Mouse (Mus musculus) inflammation-experienced regulatory T-cells (primary cell): ENCODE results near the gene Ebi3. TPM values are rescaled to one million over a fixed set of nuclear protein-coding genes. Genes with fewer than 3 reads are reported as not detected.

Source experiments
- polyA plus RNA-seq, 2 experiments: library from polyadenylated mRNA; unstranded; fragments of 100-300 nt; shearing (Covaris generic); gene quantifications; one replicate each; pipeline ENCODE4 v1.2.1; 2017

The Ebi3 gene
- polyA plus RNA-seq = 10 to 100 TPM; 26.7 to 76.0 TPM

DNA sequence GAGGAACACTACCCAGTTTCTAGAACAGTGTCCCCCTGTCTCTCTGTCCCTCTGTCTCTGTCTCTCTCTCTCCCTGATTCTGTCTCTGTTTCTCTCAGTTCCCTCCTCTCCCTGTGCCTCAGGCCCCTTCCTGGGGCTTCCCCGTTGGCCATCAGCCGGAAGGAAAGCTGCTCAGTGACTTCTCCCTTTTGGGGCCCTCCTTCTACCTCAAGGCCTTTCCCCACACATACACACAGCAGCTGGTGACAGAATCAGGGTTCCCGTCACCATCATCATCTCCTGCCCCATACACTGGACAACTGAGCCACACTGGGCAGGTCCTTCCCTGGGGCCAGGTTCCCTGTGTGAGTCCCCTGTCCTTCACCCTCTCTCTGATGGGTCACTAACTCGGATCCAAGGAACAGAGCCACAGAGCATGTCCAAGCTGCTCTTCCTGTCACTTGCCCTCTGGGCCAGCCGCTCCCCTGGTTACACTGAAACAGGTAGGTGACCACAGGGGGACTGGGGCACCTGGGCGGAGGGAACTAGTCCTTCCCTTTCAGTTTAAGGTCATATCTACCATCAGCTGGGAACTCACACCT, at the start of gene Ebi3:
Ebi3 (plus strand) TSS at position 194 of the 581 bp plus-strand sequence.

DNA sequence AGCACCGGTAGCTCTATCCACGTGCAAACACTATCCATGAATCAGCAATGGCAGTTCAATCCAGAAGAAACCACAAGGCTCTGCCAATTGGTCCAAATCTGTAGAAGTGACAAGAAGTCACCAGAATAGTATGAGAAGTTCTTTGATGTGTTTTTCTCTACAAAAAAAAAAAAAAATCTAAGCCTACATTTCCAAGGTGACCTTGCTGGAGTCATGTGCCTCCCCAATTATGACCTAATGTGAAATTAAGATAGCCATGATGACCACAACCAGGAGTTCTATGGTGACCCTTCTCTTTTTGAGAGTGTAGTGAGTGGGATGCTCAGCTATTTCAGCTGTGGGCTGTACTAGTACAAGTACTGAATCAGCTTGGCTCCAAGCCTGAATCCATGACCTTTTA, 3.0 kb upstream of the Ebi3 start, which contains the start of gene Zfp119b:
Zfp119b (minus strand) TSS at position 101 of the 400 bp plus-strand sequence.

DNA sequence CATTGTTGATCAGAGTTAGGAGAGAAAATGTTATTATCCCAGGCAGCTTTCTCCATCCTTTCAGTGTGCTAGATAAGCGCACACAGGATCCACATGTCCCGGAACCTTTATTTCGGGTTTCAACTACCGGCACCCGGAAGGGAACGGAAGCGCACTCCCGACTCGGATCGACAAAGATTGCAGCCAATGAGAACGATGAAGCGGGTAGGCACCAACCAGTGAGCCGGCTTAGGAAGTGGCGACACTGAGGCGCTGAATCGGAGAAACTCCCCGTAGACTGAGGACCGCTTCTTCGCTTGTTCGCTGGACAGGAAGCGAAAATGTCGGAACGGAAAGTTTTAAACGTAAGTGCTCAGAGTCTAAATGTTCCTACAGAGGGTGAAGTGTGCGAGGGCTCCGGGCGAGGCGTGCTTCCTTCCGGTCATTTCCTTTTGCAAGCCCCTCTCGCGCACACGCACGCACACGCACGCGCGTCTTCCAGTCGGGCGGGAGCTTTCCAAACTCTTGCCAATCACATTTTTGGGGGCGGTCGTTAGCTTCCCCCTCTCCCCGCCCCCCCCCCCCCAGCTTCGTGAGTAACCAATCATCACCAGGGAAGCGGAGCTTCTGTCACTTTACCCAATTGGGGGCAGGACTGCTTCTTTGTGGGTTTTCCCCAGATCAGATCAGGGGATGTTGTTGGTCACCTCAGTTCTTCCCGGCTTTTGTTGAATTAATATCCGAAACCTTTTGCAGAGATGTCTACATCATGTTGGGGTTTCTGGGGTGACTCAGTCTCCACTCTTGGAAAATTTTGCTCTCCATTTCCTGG, 6.7 kb downstream of the Ebi3 start, which contains the start of gene Yju2:
Yju2 (plus strand) TSS at position 182 of the 811 bp plus-strand sequence.

DNA sequence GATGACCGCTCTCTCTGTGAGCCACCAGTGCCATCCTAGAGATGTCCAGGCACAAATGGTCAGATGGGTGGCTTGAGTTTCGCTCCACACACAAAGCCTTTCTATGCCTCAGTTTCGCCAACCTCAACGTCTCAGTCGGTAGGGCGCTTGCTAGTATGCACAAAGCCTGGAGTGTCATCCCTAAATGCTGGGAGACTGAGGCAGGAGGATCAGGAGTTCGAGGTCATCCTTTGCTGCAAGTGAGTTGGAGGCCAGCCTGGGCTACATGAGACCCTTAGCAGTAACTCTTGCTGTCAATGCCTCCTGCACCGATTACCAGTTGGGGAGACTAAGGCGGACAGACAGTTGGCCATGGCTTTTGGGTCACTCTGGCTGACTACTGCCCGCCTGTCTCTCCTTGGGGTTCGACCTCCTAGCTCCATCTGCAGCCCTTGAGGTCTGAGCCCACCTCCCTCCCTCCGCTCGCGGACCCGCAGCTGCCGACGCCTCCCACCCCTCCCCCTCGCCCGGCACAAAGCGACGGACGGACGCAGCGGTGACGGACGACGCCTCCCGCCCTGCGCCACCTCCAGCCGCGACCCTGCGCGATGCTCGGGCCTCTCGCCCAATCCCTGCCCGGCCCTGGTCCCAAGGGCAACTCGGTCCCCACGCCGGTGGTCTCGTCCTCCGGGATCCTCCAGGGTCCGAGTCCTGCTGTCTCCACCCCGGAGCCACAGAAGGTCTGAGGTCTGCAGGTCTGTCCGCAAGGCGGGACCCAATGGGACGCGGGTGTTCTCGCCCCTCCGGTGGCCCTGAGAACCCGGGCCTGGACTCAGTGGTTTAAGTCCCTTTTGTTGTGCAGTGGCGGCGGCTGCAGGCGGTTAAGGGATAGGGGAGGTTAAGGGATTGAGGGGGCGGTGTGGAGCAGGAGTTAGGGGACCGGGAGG, 17.8 kb downstream of the Ebi3 start, which contains the start of gene Shd:
Shd (plus strand) TSS at position 502 of the 926 bp plus-strand sequence.

DNA sequence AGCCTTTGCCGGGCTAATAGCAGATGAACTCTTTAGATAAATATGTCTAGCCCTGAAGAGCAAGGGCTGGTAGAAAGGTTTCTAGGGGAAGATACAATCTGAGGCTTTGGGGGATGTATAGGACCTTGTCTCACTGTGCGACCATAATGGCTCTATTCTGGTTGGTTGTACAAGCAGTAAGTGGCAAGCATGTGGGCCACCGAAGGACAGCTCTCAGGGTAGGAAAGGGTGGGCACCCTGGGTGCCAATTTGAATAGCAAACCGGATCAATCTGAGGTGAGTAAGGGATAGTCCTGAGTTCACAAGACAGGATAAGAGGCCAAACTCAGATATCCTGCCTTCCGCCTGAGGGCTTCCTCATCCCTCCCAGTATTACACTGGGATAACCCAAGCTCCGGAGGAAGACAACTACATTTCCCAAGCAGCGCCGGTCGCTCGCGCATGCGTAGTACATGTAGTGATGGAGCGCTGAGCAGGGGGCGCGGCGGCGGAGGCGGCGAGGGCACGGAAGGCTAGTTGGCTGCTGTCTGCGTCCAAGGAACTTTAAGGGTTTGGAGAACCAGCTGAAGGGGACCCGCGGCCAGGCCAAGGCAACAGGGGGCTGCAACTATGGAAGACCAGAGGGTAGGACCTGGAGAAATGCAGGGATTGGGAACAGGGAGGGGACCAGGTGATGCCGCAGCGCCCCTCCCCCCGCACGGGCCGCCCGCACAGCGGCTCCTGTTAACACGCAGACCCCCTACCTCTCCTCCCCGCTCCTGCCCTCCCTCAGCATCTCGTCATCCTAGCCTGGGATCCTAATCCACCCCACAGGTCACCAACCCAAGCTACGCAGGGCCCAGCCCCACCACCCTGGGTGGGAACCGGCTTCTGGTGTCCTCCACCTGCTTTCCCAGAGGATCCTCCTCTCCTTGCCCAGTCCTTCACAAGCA, 33.9 kb downstream of the Ebi3 start, which contains the start of gene Fsd1:
Fsd1 (plus strand) TSS at position 480 of the 932 bp plus-strand sequence.

DNA sequence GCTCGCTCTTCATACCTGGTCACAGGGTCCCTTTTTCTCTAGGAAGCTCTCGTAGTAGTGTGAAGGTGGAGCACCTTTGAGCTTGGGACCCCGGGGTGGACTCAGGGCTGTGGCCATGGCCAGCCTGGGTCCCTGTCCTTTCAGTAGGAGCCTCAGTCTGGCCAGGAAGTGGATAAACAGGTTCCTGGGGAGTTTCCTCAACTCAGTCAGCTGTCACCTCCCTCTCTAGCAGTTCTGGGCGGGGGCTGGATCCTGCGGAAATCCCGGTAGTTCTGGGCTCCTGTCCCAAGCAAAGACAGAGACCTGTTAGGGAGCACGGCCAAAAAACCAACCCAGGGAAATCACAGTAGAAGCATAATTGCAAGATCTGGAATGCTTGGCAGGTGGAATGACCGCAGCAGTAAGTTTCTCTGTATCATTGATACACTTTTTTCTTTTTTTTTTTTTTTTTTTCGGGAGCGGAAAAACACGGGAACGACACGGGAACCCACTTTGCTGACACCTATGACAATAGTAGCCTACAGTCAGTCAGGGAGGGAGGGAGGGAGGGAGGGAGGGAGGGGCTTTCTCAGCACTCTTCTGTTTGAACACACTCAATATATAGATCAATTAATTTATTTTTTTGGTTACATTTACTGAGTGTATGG, 53.1 kb downstream of the Ebi3 start, which contains the start of the genes Stap2 and Mpnd:
Stap2 (minus strand) TSS at position 170 of the 647 bp plus-strand sequence.
Mpnd (plus strand) TSS at position 297 of the 647 bp plus-strand sequence.

Other genes starting within 250 kb of the Ebi3 start
- 10 to 100 TPM; 13.5 to 16.8 TPM for gene Pot1b, start 240.0 kb upstream of the Ebi3 start, polyA plus RNA-seq
- 1 to 10 TPM in 1 of 2 experiments, under 1 TPM in 1; 0.07 to 3.4 TPM for gene Adgre4, start 202.7 kb upstream of the Ebi3 start, polyA plus RNA-seq
- gene Zfp119a, start 73.7 kb upstream of the Ebi3 start, polyA plus RNA-seq = 10 to 100 TPM; 16.1 to 19.4 TPM
- 10 to 100 TPM; 25.2 to 34.0 TPM for gene Zfp959, start 60.5 kb upstream of the Ebi3 start, polyA plus RNA-seq
- 10 to 100 TPM; 10.5 to 15.5 TPM for gene Zfp119b, start 3.1 kb upstream of the Ebi3 start, polyA plus RNA-seq
- 10 to 100 TPM; 30.7 to 34.7 TPM for gene Yju2, start 6.5 kb downstream of the Ebi3 start, polyA plus RNA-seq
- 1 to 10 TPM in 1 of 2 experiments, under 1 TPM in 1; 0.29 to 1.8 TPM for gene Shd, start 17.8 kb downstream of the Ebi3 start, polyA plus RNA-seq
- 1 to 10 TPM; 2.4 to 4.9 TPM for gene Fsd1, start 33.9 kb downstream of the Ebi3 start, polyA plus RNA-seq
- gene Stap2, start 52.9 kb downstream of the Ebi3 start, polyA plus RNA-seq = 1 to 10 TPM in 1 of 2 experiments, under 1 TPM in 1; 0.48 to 1.7 TPM
- 100 to 1,000 TPM; 114 to 185 TPM for gene Mpnd, start 53.1 kb downstream of the Ebi3 start, polyA plus RNA-seq
- 100 to 1,000 TPM; 167 to 234 TPM for gene Sh3gl1, start 84.0 kb downstream of the Ebi3 start, polyA plus RNA-seq
- 1 to 10 TPM; 2.9 to 3.2 TPM for gene Chaf1a, start 87.8 kb downstream of the Ebi3 start, polyA plus RNA-seq
- 10 to 100 TPM; 65.6 to 85.6 TPM for gene Ubxn6, start 122.4 kb downstream of the Ebi3 start, polyA plus RNA-seq
- gene Hdgfl2, start 127.0 kb downstream of the Ebi3 start, polyA plus RNA-seq = 100 to 1,000 TPM; 137 to 167 TPM
- gene Plin4, start 157.2 kb downstream of the Ebi3 start, polyA plus RNA-seq = not detected
- not detected for gene Plin5, start 165.0 kb downstream of the Ebi3 start, polyA plus RNA-seq
- under 1 TPM; 0.20 to 0.29 TPM for gene Lrg1, start 169.4 kb downstream of the Ebi3 start, polyA plus RNA-seq
- gene Sema6b, start 187.7 kb downstream of the Ebi3 start, polyA plus RNA-seq = under 1 TPM; 0.20 to 0.59 TPM
- gene Tnfaip8l1, start 209.8 kb downstream of the Ebi3 start, polyA plus RNA-seq = 10 to 100 TPM; 28.7 to 32.9 TPM
- 10 to 100 TPM; 53.0 to 57.5 TPM for gene Mydgf, start 231.3 kb downstream of the Ebi3 start, polyA plus RNA-seq